Mouse (Mus musculus) liver, embryonic 16.5 days (tissue): ENCODE results near the gene Nr1h3. TPM values are rescaled to one million over a fixed set of nuclear protein-coding genes. Genes with fewer than 3 reads are reported as not detected.

Experiments used
- ATAC-seq: fragments of 200-750 bp; cut with Nextera tagmentation; 2 replicates; pipeline ENCODE4 v1.8.0; 2017; ENCODE audit warnings: low read depth, mild to moderate bottlenecking, moderate number of reproducible peaks, moderate library complexity
- H3K27ac ChIP-seq: fragments of 300-500 bp; sonication (generic); 2 replicates; pipeline ENCODE4 v1.5.1; 2014; ENCODE audit warnings: mild to moderate bottlenecking, low read length
- H3K27me3 ChIP-seq: fragments of 300-500 bp; sonication (generic); 2 replicates; pipeline ENCODE4 v1.6.1; 2014; ENCODE audit warnings: low read depth, low read length, mixed read lengths; ENCODE audit not compliant: control insufficient read depth, insufficient read depth
- H3K36me3 ChIP-seq: fragments of 300-500 bp; sonication (generic); 2 replicates; pipeline ENCODE4 v1.6.1; 2014; ENCODE audit warnings: mild to moderate bottlenecking; ENCODE audit not compliant: control insufficient read depth, insufficient read depth
- H3K4me1 ChIP-seq: fragments of 300-500 bp; sonication (generic); 2 replicates; pipeline ENCODE4 v1.6.1; 2014; ENCODE audit warnings: low read depth, low read length, mixed read lengths; ENCODE audit not compliant: control insufficient read depth
- H3K4me2 ChIP-seq: fragments of 300-500 bp; sonication (generic); 2 replicates; pipeline ENCODE4 v1.6.1; 2014; ENCODE audit warnings: low read depth, low read length, mixed read lengths
- H3K4me3 ChIP-seq: fragments of 300-500 bp; sonication (generic); 2 replicates; pipeline ENCODE4 v1.5.1; 2014; ENCODE audit warnings: low read depth, mild to moderate bottlenecking, low read length
- H3K9ac ChIP-seq: fragments of 300-500 bp; sonication (generic); 2 replicates; pipeline ENCODE4 v1.6.1; 2014; ENCODE audit warnings: low read depth, low read length
- H3K9me3 ChIP-seq: fragments of 300-500 bp; sonication (generic); replicated peaks from 2 replicates; pipeline ENCODE4 v1.6.1; 2016; ENCODE audit warnings: low read length; ENCODE audit not compliant: control insufficient read depth
- WGBS: fragments of 180-500 bp; shearing (Covaris S2); extraction: QIAGEN DNeasy Blood & Tissue Kit; methylation state at CpG from one replicate; pipeline ENCODE4 v1.1.7; 2014; ENCODE audit not compliant: insufficient replicate concordance; 5-methylcytosine and 5-hydroxymethylcytosine counted together
- polyA plus RNA-seq: library from polyadenylated mRNA; unstranded; fragments of >200 nt; fragmentation: Nextera tagmentation; extraction: Ambion mirVana; gene quantifications from 2 replicates; pipeline ENCODE4 v1.2.1, GENCODE M21; 2015

Gene Nr1h3
- polyA plus RNA-seq, 1 experiment from 2014 or later, result 20.8 TPM

DNA sequence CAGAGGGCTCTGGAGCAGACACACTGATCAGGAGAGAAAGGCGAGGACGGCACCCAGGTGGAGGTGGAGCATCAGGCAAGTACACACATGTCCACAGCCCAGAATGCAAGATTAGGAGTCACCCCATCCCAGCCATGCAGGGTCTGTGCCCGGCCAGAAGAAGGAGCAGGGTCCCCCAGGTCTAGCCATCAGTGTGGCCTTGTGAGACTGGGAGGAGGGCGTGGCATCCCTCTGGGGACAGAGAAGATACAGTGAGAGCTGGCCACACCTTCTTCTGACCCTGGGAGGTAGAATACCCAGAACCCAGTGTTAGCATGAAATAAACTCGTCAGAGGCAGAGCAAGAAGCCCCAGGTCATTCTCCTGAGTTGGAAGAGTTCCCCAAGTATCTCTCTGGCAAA, 63.3 kb downstream of the Nr1h3 start:
- Histone ChIP-seq H3K4me1 (no peaks in the 10 kb centered on the region), H3K27ac (no peak overlapping the region), H3K4me2 (no peak overlapping the region), H3K36me3 (no peaks in the 10 kb centered on the region), H3K4me3 (no peak overlapping the region), H3K9ac (no peak overlapping the region), H3K9me3 (no peaks in the 10 kb centered on the region), H3K27me3 (no peaks in the 10 kb centered on the region)
- 65% methylated on average over 5 of the region's 5 CpGs for WGBS
- no peak for ATAC-seq

DNA sequence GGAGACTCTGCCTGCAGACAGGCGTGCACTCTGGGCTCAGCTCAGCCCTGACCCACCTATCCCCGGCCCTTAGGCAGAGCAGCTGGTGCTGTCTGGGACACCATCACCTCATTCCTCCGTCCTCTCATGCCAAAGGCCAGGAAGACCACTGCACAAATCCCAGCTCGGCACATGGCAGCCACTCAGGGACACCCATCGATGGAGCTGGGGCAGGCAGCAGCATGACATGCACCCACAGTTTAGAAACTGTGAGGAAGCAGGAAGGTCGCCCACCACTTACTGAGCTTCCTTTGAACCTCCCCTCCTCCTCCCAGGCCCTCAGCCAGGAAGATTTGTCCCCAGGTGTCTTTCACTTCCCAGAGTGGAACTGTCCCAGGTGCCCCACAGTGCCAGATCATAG, 65.2 kb downstream of the Nr1h3 start:
- H3K4me1 ChIP-seq, result no peaks in the 10 kb centered on the region
- no peaks in the 10 kb centered on the region for H3K9me3 ChIP-seq
- no peak overlapping the region for H3K27ac ChIP-seq
- no peaks in the 10 kb centered on the region for H3K27me3 ChIP-seq
- no peak overlapping the region for H3K9ac ChIP-seq
- no peak overlapping the region for H3K4me2 ChIP-seq
- no peak for ATAC-seq
- no peak overlapping the region for H3K4me3 ChIP-seq
- H3K36me3 ChIP-seq, result no peaks in the 10 kb centered on the region
- WGBS, result 63% methylated on average over 6 of the region's 6 CpGs

DNA sequence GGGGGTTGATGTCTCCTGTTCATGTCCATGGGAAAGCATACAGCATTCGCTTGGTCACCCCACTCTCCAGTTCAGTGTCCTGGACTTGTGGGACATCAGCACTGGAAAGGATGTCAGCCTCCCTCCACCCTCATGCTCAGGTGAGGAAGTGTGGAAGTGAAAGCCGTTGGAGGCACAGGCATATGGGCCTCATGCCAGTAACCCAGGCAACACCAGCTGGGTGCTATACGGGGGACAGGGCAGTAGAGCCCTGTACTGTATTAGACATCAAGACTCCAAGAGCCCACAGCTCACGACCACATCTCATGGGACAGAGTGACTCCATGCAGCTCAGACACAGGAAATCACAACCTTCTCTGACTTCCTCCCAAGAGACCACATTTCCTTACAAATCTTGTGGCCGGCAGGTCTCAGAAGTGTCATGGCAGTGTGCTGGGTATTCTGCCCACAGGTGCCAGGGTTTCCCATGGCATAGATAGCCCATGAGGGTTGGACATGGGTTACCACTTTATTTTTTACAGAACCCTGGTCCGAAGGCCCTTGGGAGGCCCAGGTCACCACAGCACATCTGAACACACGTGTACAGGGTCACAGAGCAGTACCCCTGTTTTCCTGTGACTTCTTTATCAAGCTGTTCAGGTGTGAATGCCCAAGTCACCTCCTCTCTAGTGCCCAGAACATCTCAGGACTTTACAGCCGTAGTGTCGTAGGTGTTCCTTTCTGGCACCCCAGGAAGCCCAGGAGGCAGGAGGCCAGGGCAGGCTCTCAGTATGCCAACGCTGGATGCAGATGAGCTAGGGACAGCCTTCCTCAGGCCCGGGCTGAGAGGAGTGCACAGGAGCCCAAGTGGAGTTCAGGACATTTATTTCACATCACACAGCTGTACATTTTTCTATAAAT, 65.9 kb downstream of the Nr1h3 start:
- ATAC-seq, result no peak
- no peak overlapping the region for H3K27ac ChIP-seq
- WGBS, result 66% methylated on average over 11 of the region's 11 CpGs

More for the DNA sequence above, 65.9 kb downstream of the Nr1h3 start:
- Histone ChIP-seq H3K27me3 (no peaks in the 10 kb centered on the region), H3K4me2 (no peak overlapping the region), H3K36me3 (no peaks in the 10 kb centered on the region), H3K4me1 (no peaks in the 10 kb centered on the region), H3K4me3 (no peak overlapping the region), H3K9me3 (no peaks in the 10 kb centered on the region), H3K9ac (no peak overlapping the region)

Other genes with a start within 250 kb of the Nr1h3 start
- gene Rapsn, start 167.2 kb downstream of the Nr1h3 start, polyA plus RNA-seq, result 0.99 and 1.0 TPM in 2 replicates
- gene Psmc3, start 148.8 kb downstream of the Nr1h3 start, polyA plus RNA-seq, result 130 and 133 TPM in 2 replicates
- 10.4 and 12.2 TPM in 2 replicates for gene Slc39a13, start 132.4 kb downstream of the Nr1h3 start, polyA plus RNA-seq
- gene Spi1, start 120.4 kb downstream of the Nr1h3 start, polyA plus RNA-seq, result 16.6 and 18.2 TPM in 2 replicates
- 0.07 and 0.08 TPM in 2 replicates for gene Mybpc3, start 84.7 kb downstream of the Nr1h3 start, polyA plus RNA-seq
- 5.3 and 5.4 TPM in 2 replicates for gene Madd, start 19.0 kb downstream of the Nr1h3 start, polyA plus RNA-seq
- 10.6 and 11.3 TPM in 2 replicates for gene Acp2, start 51 bp upstream of the Nr1h3 start, polyA plus RNA-seq
- 5.9 and 6.2 TPM in 2 replicates for gene Ddb2, start 34.1 kb upstream of the Nr1h3 start, polyA plus RNA-seq
- gene Pacsin3, start 53.1 kb upstream of the Nr1h3 start, polyA plus RNA-seq, result 18.2 and 19.9 TPM in 2 replicates
- gene Arfgap2, start 62.1 kb upstream of the Nr1h3 start, polyA plus RNA-seq, result 64.8 and 65.8 TPM in 2 replicates
- gene 1110051M20Rik, start 241.9 kb upstream of the Nr1h3 start, polyA plus RNA-seq, result 6.0 and 6.7 TPM in 2 replicates